Mouse (Mus musculus) left cerebral cortex, adult 9 months (tissue): ENCODE measurements around the gene Hao1.

ENCODE experiments used
- DNase-seq, 2 experiments: peaks; one replicate each; pipeline ENCODE4 v3.0.0; 2022; ENCODE audit warnings: low spot score in 2 of 2

Hao1 gene

GRCm38 (mm10) chr2:134554221-134554727 is at the start of gene Hao1:
TSS of gene Hao1 (minus strand) at chr2:134554368.
- DNase-seq: no peak

GRCm38 (mm10) chr2:134591081-134591694 is 37.0 kb upstream of the Hao1 start:
- DNase-seq: no peak

GRCm38 (mm10) chr2:134585243-134585642 is 31.1 kb upstream of the Hao1 start:
- no peak for DNase-seq

- DNase-seq: no peak
Observed at GRCm38 (mm10) chr2:134559422-134559821, 5.3 kb upstream of the Hao1 start.

GRCm38 (mm10) chr2:134552358-134552757 is 1.8 kb downstream of the Hao1 start:
- DNase-seq: no peak

GRCm38 (mm10) chr2:134549770-134550169 is 4.4 kb downstream of the Hao1 start:
- peak in 1 of 2 experiments; percentile 74 for DNase-seq

GRCm38 (mm10) chr2:134545116-134545515 is 9.1 kb downstream of the Hao1 start:
- no peak for DNase-seq

- DNase-seq: no peak
Observed at GRCm38 (mm10) chr2:134544321-134545065, 9.7 kb downstream of the Hao1 start.

- DNase-seq: no peak
Observed at GRCm38 (mm10) chr2:134543501-134543900, 10.7 kb downstream of the Hao1 start.

GRCm38 (mm10) chr2:134541019-134541418 is 13.1 kb downstream of the Hao1 start:
- DNase-seq: no peak

GRCm38 (mm10) chr2:134538451-134538850 is 15.7 kb downstream of the Hao1 start:
- no peak for DNase-seq

- no peak for DNase-seq
Observed at GRCm38 (mm10) chr2:134528122-134528810, 25.9 kb downstream of the Hao1 start.

GRCm38 (mm10) chr2:134527419-134528114 is 26.6 kb downstream of the Hao1 start:
- no peak for DNase-seq

GRCm38 (mm10) chr2:134518042-134518441 is 36.1 kb downstream of the Hao1 start:
- no peak for DNase-seq

GRCm38 (mm10) chr2:134499777-134500176 is 54.4 kb downstream of the Hao1 start:
- DNase-seq: no peak

GRCm38 (mm10) chr2:134498450-134498849 is 55.7 kb downstream of the Hao1 start:
- no peak for DNase-seq

GRCm38 (mm10) chr2:134488671-134489070 is 65.5 kb downstream of the Hao1 start:
- no peak for DNase-seq

- no peak for DNase-seq
Observed at GRCm38 (mm10) chr2:134486055-134486834, 67.9 kb downstream of the Hao1 start.

- no peak for DNase-seq
Observed at GRCm38 (mm10) chr2:134482683-134483082, 71.5 kb downstream of the Hao1 start.

- peak in 1 of 2 experiments; percentile 78 for DNase-seq
Observed at GRCm38 (mm10) chr2:134481759-134482158, 72.4 kb downstream of the Hao1 start.

GRCm38 (mm10) chr2:134481174-134481573 is 73.0 kb downstream of the Hao1 start:
- no peak for DNase-seq
